Mouse (Mus musculus) embryonic facial prominence, embryonic 15.5 days (tissue): ENCODE data around the gene Tmem238l. TPM values are rescaled to one million over a fixed set of nuclear protein-coding genes. Genes with fewer than 3 reads are reported as not detected.

Experiments
- ATAC-seq: fragments of 200-750 bp; cut with Nextera tagmentation; 2 replicates; pipeline ENCODE4 v1.8.0; 2017; ENCODE audit warnings: low read depth, moderate TSS enrichment; ENCODE audit not compliant: insufficient number of reproducible peaks, low FRiP score, low TSS enrichment
- H3K27ac ChIP-seq: fragments of 300-500 bp; sonication (generic); replicated peaks from 2 replicates; pipeline ENCODE4 v1.5.1; 2015; ENCODE audit warnings: mild to moderate bottlenecking, inconsistent platforms
- H3K27me3 ChIP-seq: fragments of 300-500 bp; sonication (generic); 2 replicates; pipeline ENCODE4 v1.6.1; 2015; ENCODE audit warnings: inconsistent platforms
- H3K36me3 ChIP-seq: fragments of 300-500 bp; sonication (generic); 2 replicates; pipeline ENCODE4 v1.6.1; 2015; ENCODE audit warnings: mild to moderate bottlenecking, inconsistent platforms
- H3K4me1 ChIP-seq: fragments of 300-500 bp; sonication (generic); 2 replicates; pipeline ENCODE4 v1.6.1; 2015; ENCODE audit warnings: inconsistent platforms
- H3K4me2 ChIP-seq: fragments of 300-500 bp; sonication (generic); replicated peaks from 2 replicates; pipeline ENCODE4 v1.6.1; 2015; ENCODE audit warnings: mild to moderate bottlenecking, inconsistent platforms
- H3K4me3 ChIP-seq: fragments of 300-500 bp; sonication (generic); replicated peaks from 2 replicates; pipeline ENCODE4 v1.5.1; 2015; ENCODE audit warnings: mild to moderate bottlenecking, inconsistent platforms
- H3K9ac ChIP-seq: fragments of 300-500 bp; sonication (generic); 2 replicates; pipeline ENCODE4 v1.6.1; 2015; ENCODE audit warnings: inconsistent platforms
- H3K9me3 ChIP-seq: fragments of 300-500 bp; sonication (generic); replicated peaks from 2 replicates; pipeline ENCODE4 v1.6.1; 2016; ENCODE audit warnings: inconsistent platforms
- WGBS: fragments of 180-500 bp; shearing (Covaris S2); methylation state at CpG from one replicate; pipeline ENCODE4 v1.1.7; 2015; 5-methylcytosine and 5-hydroxymethylcytosine counted together
- polyA plus RNA-seq: library from polyadenylated mRNA; unstranded; fragments of >200 nt; fragmentation: Nextera tagmentation; extraction: Ambion mirVana; gene quantifications from 2 replicates; pipeline ENCODE4 v1.2.1, GENCODE M21; 2015

The Tmem238l gene
- polyA plus RNA-seq, 1 experiment from 2014 or later: 0.21 TPM

DNA sequence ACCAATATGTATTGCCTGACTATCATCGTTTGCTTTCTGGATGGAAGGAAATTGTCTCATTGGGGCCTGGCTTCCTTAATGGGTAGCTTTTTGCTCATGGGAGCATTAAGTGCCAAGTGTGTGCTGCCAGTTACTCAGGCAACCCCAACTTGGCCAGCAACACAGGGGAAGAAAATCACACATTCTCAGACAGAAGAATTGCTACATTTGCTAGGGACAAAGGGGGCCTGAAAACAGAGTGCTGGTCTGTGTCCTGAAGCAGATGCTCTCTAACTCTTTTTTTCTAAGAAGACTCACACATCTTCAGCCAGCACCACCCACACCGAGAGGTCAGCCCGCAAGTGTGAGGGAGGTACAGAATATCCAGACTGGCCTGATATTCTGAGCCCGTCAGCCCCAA is 44.2 kb downstream of the Tmem238l start:
- no peak for ATAC-seq
- Histone ChIP-seq H3K4me2 (no peak overlapping the region), H3K4me1 (no peaks in the 10 kb centered on the region; the same call in 1 of the 2 replicates), H3K4me3 (no peak overlapping the region), H3K9ac (no peak overlapping the region), H3K27ac (no peak overlapping the region), H3K27me3 (no peaks in the 10 kb centered on the region), H3K9me3 (no peaks in the 10 kb centered on the region), H3K36me3 (no peaks in the 10 kb centered on the region)
- 68% methylated on average over 4 of the region's 4 CpGs for WGBS

DNA sequence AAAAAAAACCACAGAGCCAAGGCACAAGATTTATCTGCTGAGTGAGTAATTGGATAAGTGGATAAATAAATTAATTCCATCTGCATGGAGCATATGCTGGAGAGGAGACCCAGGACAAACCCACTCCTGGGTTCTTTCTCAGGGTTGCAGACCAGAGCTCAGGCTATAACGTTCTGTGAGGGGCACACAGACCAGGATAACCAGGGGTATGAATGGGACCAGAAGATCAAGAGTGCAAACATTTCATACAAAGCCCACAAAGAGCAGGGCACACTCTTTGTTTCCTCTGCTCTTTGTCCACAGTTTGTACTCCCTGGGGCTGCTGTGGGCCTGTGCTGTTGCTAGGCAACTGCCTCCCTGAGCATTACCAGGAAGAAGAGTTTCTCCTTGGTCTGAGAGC is 45.3 kb downstream of the Tmem238l start:
- H3K9me3 ChIP-seq: no peaks in the 10 kb centered on the region
- H3K4me1 ChIP-seq: no peaks in the 10 kb centered on the region; the same call in 1 of the 2 replicates
- ATAC-seq: no peak
- H3K27me3 ChIP-seq: no peaks in the 10 kb centered on the region
- no peak overlapping the region for H3K9ac ChIP-seq
- no peak overlapping the region for H3K4me2 ChIP-seq
- H3K4me3 ChIP-seq: no peak overlapping the region
- 37% methylated on average over 1 of the region's 1 CpGs for WGBS
- no peak overlapping the region for H3K27ac ChIP-seq
- H3K36me3 ChIP-seq: no peaks in the 10 kb centered on the region

DNA sequence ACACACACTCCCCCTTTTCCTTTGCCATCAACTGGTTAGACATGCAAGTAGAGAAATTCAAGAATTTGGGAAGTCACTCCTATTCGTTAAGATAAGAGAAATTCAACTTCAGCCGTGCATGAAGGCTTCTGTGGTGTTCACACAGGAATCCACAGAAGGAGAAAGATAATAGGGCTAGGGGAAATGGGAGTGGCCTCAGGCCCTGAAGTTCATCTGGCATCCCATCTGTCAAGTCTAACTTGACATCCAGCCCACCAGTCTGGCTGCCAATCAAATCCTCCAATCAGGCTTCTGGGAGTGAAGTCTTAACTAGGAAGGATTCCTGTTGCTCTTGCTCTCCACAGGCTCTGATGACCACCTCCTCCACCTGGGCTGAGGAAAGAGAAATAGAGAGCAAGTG is 46.5 kb downstream of the Tmem238l start:
- ATAC-seq: no peak
- no peak overlapping the region for H3K9ac ChIP-seq
- H3K9me3 ChIP-seq: no peaks in the 10 kb centered on the region
- no peaks in the 10 kb centered on the region; the same call in 1 of the 2 replicates for H3K4me1 ChIP-seq
- WGBS: 66% methylated on average over 2 of the region's 2 CpGs
- no peak overlapping the region for H3K4me3 ChIP-seq
- no peak overlapping the region for H3K4me2 ChIP-seq
- H3K36me3 ChIP-seq: no peaks in the 10 kb centered on the region
- H3K27ac ChIP-seq: no peak overlapping the region
- no peaks in the 10 kb centered on the region for H3K27me3 ChIP-seq

DNA sequence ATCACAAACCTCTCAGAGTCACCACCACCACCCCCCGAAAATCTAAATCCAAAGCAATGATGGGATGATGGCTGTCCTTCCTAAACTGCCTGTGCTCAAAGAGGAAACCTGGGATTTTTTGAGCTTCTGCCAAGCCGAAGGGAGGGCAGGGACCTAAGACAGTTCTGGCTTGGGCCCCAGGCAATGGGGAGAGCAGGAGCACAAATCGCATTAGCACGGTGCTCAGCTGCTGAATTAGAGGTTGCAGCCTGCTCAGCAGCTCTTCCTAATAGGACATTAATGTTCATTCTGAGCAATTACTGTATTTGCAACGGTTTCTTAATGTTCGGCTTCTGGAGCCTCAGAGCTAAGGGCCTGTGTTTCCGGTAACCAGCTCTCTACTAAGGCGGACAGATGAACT is 51.5 kb downstream of the Tmem238l start:
- H3K4me2 ChIP-seq: no peak overlapping the region
- no peaks in the 10 kb centered on the region for H3K27me3 ChIP-seq
- WGBS: 31% methylated on average over 8 of the region's 8 CpGs
- no peaks in the 10 kb centered on the region for H3K36me3 ChIP-seq
- no peak overlapping the region for H3K9ac ChIP-seq
- no peaks in the 10 kb centered on the region for H3K4me1 ChIP-seq
- no peak for ATAC-seq
- no peak overlapping the region for H3K4me3 ChIP-seq
- no peaks in the 10 kb centered on the region for H3K9me3 ChIP-seq
- no peak overlapping the region for H3K27ac ChIP-seq

DNA sequence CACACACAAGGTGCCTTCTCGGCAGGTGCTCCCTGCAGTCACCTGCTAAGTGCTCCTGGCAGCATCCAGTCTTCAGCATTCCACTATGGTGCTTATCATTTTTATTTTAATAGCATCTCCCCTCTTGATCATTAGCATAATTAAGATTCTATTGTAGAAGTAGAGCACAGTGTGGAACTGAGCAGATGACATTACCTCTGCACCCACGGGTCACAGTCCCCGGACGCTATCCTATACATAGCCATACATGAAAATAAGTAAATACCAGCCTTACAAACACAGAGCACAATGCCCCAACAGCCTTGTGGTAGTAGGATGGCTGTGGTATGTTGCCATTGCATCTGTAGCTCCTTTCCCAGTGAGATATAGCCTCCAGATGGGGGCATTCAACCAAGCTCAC is 52.1 kb downstream of the Tmem238l start:
- WGBS: 87% methylated on average over 4 of the region's 4 CpGs
- H3K36me3 ChIP-seq: no peaks in the 10 kb centered on the region

DNA sequence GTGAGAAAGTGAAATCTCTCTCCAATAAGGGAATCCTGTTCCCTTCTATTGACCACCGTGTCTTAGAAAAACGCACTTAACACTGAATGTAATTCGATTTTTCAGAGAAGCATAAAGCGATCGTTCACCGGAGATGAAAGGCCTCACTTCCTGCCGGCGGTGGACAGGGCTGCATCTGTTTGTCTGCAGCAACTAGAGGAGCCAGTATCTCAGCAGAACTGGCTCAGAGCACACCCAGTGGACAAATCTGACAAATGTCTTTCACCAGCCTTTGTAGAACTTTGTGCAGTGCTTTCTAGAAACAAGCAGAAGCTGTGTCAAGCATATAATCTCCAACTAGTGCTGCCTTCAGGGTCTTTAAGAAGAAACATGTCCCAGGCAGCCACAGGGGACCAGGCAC is 54.0 kb downstream of the Tmem238l start:
- Histone ChIP-seq H3K27me3 (no peaks in the 10 kb centered on the region), H3K4me2 (no peak overlapping the region), H3K27ac (no peak overlapping the region), H3K36me3 (no peaks in the 10 kb centered on the region), H3K4me1 (no peaks in the 10 kb centered on the region), H3K9me3 (no peaks in the 10 kb centered on the region), H3K4me3 (no peak overlapping the region), H3K9ac (no peak overlapping the region)
- no peak for ATAC-seq
- 5% methylated on average over 8 of the region's 8 CpGs for WGBS

More for the DNA sequence above, 52.1 kb downstream of the Tmem238l start:
- ATAC-seq: no peak
- H3K4me3 ChIP-seq: no peak overlapping the region
- no peak overlapping the region for H3K9ac ChIP-seq
- no peaks in the 10 kb centered on the region for H3K9me3 ChIP-seq
- H3K27me3 ChIP-seq: no peaks in the 10 kb centered on the region
- H3K4me2 ChIP-seq: no peak overlapping the region
- no peak overlapping the region for H3K27ac ChIP-seq
- H3K4me1 ChIP-seq: no peaks in the 10 kb centered on the region

DNA sequence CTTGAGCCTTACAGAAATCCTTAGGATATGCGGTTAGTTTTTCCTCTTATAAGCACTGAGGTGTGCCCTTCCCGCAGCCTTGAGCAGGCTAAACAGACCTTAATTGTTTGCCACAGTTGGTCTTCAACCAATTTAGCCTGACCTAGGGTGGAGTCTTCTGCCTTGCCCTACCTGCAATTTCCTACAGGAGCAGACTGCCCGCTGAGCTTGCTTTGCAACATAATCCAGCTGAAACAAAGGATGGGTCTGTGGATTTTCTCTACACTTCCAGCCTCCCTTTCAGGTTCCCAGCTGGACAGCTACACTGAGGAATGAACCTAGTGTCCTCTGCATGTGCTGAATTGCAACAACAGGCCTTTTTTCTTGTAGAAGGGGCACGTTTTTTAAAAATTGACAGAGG is 55.2 kb downstream of the Tmem238l start:
- Histone ChIP-seq H3K9ac (no peak overlapping the region), H3K27ac (no peak overlapping the region), H3K4me3 (no peak overlapping the region), H3K4me2 (no peak overlapping the region), H3K9me3 (no peaks in the 10 kb centered on the region), H3K4me1 (no peaks in the 10 kb centered on the region), H3K27me3 (no peaks in the 10 kb centered on the region), H3K36me3 (no peaks in the 10 kb centered on the region)
- 32% methylated on average over 4 of the region's 4 CpGs for WGBS
- no peak for ATAC-seq

Other genes starting within 250 kb of the Tmem238l start
- gene Pirt, start 44.7 kb upstream of the Tmem238l start, polyA plus RNA-seq: 1.1 and 1.6 TPM in 2 replicates
- 1.9 and 2.2 TPM in 2 replicates for gene Tmem220, start 68.5 kb downstream of the Tmem238l start, polyA plus RNA-seq
- gene Adprm, start 96.0 kb downstream of the Tmem238l start, polyA plus RNA-seq: 33.9 and 35.4 TPM in 2 replicates
- 16.7 and 17.0 TPM in 2 replicates for gene Sco1, start 96.0 kb downstream of the Tmem238l start, polyA plus RNA-seq
- gene Myh3, start 121.7 kb downstream of the Tmem238l start, polyA plus RNA-seq: 150 and 219 TPM in 2 replicates
- gene Myh2, start 214.4 kb downstream of the Tmem238l start, polyA plus RNA-seq: 0.24 and 0.44 TPM in 2 replicates
- 0.75 and 1.0 TPM in 2 replicates for gene Myh1, start 243.4 kb downstream of the Tmem238l start, polyA plus RNA-seq